Mouse (Mus musculus): ENCODE data around the gene Atxn7l2. TPM values are rescaled to one million over a fixed set of nuclear protein-coding genes. Genes with fewer than 3 reads are reported as not detected.

Gene Atxn7l2
- polyA plus RNA-seq, 1 experiment: 6.2 TPM

DNA sequence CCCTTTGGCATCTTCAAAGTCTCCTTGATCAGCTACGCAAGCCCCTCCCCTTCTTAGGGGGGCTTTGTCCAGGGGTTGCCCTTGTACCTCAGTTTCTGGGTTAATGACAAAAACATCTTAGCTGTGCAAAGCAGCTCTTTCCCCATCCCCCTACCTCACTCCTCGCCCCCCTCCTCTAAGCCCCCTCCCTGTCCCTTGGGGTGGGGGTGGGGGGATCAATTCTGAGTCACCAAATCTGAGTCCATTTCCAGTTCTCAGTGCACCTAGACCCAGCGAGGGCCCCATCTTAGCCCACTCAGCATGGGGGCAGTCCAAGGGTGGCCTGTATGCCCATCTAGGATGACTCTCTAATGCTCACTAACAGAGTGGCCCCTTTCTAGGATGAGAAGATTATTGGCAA is 1.7 kb downstream of the Atxn7l2 start:
- no peak for DNase-seq (ENCODE audit: low read depth, low spot score)

DNA sequence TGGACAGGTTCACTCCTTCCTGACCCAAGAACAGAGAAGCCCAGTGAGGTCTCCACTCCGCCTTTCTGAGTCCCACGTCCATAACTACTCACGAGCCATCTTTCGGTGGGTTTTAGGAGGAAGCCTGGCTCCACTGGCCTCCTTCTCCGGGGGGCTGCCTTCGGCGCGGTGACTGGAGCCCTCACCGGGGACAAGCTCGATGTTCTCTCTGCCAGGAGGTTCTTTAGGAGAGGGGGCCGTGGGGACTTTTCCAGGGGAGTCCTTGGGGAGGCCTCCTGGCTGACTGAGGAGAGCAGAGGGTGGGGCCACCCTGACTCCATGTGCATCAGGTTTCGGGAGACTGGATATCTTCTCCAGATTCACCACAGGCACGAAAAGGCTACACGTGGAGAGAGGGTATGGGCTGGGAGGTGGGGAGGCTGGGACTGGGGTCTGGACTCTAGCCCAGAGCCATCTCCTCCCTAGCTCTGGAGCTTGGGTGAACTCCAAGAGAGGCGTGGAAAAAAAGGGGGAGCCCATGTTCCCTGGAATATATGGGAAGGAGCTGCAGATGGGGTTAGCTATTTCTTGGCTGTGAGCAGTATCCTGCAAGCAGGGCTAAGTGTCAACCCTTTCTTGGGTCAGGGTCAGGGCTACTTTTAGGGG is 3.9 kb downstream of the Atxn7l2 start:
- DNase-seq (ENCODE audit: low read depth, low spot score): no peak
- 83% methylated on average over 15 of the region's 15 CpGs for WGBS

More for the DNA sequence above, 1.7 kb downstream of the Atxn7l2 start:
- WGBS: 89% methylated on average over 3 of the region's 3 CpGs

DNA sequence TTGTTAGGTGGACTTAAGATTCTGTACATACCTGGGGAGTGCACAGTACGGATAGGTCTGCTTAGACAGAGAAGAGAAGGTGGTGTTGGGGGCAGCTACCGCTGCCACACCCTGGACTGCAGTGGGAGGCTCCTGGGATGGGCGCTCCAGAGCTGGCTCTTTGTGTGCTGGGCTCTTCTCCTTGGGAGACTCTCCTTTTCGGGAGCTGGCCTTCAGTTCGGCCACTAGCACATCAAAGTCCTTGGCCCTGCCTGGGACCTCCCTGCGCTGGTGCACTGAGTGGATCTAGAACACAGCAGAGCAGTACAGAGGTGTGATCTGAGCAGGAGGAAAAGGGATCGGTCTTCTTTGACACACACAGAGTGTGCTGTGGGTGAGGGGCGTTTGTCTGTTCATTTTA is 5.1 kb downstream of the Atxn7l2 start:
- 86% methylated on average over 8 of the region's 8 CpGs for WGBS
- DNase-seq (ENCODE audit: low read depth, low spot score): no peak

DNA sequence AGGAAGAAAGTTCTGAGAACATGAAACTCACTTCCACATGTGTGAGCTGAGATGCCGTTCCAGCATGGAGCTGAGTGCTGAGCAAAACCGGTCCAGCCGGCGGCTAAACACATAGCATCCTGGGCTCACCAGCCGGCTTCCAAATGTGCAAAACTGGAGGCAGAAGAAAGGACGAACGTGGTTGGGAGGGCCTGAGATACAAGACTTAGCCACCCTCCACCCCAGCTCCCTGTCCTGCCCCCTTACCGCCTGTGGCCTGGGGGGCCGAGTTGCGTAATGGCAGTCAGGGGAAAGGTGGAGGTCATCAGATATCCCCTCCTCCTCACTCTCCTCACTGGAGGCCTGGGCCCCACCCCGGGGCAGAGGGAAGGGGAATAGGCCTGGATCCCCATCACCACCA is 6.3 kb downstream of the Atxn7l2 start:
- DNase-seq (ENCODE audit: low read depth, low spot score): no peak
- 86% methylated on average over 11 of the region's 11 CpGs for WGBS

DNA sequence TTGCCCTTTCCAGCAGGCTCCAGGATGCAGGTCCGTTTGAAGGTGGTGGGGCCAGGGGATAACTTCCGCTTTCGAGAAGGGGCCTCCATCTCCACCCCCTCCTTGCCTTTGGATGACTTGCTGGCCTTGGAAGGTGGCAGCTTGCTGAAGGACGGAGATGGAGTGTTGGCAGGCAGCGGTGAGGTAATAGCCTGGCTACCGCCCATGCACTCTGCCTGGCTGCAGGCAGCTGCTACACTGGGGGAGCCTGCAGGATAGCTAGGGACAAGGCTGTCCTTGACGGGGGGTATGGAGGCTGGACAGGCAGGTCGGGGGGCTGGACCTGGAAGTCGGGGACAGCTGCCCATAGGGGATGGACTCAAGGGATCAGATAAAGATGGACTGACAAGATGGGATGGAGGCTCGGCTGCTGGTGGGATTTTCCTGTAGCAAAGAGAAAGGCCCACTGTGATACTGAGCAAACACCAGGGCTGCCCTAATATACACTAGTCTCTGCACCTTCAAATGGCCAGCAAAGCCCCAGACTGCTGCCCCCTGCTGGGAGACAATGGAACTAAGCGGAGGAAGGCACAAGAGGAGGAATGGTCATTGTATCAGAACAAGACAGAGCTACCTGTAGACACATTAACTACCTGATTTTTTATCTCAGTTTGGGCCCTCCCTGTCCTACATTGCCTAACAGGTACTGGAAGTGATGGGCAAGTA is 7.0 kb downstream of the Atxn7l2 start:
- WGBS: 81% methylated on average over 11 of the region's 11 CpGs
- peak; percentile 65 for DNase-seq (ENCODE audit: low read depth, low spot score)

DNA sequence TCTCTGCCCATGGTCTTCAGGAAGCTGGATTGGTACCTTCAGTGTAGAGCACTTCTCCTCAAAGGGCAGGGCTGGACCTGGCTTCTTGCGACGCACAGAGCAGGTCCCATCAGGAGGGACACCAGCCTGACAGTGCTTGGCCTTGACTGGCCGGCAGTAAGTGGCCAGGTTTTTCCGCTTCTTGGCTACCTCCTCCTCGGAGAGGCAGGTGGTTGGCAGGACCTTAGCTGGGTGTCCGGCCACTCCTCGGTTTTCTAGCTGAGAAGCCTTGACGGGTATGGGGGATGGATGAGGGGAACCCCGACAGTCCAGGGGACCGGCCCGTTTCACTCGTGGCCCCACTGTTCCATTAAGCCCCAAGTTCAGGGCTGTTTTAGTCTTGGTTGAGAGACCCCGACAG is 7.5 kb downstream of the Atxn7l2 start:
- DNase-seq (ENCODE audit: low read depth, low spot score): no peak

DNA sequence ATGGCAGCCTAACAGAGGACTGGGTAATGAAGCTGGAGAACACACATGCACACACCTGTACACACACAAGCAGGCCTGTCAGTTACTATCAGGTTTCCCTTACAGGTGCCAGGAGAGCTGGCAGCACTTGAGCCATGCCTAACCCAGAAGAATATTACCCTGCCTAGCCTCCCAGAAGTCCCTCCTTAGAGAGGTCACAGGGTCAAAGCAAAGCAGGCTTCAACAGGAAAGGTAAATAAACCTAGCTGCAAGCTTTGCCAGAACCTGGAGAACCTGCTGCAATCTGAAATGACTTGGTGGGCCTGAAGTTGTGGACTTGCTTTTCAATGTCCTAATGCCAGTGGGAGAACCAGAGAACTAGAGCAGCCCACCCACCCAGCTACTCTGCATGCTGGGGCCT is 8.2 kb downstream of the Atxn7l2 start:
- DNase-seq (ENCODE audit: low read depth, low spot score): no peak

More for the DNA sequence above, 7.5 kb downstream of the Atxn7l2 start:
- WGBS: 93% methylated on average over 13 of the region's 13 CpGs

DNA sequence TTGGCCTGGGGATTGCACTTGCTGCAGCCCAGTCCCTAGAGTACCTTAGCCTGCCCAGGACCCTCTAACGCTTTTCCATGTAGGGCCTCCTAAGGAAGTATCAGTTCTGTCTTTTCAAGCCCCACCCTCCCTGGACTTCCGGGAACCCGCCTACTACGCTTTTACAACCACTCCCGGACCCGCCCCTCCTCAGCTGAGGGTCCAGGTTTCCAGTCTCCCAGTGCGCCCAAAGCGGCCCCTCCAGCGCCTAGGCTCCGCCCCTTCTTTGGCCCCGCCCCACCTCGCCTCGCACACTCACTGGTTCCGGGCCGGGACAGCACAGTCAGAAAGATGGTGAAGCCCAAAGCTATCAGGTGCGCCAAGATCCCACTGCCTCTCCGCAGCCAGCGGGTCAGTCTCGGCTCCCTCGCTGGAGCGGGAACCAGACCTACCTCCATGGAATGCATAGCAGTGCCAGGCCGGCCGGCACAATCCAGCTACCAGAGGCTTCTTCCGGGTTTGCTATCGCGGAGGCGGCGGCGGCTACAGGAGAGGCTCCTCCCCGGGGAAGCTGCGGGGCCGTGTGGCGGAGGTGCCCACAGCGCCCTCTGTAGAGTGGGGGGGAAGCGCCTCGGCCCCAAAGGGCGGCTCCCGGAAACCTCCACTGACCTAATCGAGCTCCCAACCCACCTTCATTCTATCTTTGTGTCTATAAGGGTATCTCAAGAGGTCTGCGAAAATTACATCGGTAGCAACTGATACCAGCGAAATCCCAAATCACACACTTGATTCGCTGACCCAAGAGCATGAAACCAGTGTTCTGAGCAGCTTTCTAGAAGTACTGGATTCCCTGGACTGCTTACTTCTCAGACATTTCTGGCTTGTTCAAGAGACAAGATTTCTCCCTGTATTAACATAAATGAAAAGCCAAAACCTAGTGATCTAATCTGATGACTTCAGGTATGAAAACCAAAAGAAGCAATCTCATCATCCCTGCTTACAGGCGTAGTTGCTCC is 10.1 kb downstream of the Atxn7l2 start, which contains the start of gene Cyb561d1:
Gene Cyb561d1, minus strand, starts transcription at position 884 of the 995 bp plus-strand sequence.
- peak; percentile 91 for DNase-seq (ENCODE audit: low read depth, low spot score)
- 3% methylated on average over 44 of the region's 44 CpGs for WGBS

DNA sequence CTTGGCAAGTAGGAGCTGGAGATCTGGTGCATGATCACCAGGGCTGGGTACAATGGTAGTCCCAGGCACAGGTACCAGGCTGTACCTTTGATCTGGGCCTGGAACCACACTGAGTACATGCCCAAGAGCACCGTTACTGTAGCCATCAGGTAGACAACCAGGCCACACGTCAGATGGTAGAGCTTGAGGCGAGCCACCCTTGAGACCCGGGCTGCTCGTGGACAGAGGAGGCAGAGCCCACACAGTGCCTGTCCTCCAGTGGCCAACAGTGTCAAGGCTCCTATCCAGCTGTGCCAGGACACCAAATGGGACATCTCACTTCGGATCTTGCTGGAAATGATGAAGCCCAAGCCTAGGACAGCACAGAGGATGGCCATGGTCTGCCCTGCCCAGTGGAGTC is 11.5 kb downstream of the Atxn7l2 start:
- no peak for DNase-seq (ENCODE audit: low read depth, low spot score)
- 92% methylated on average over 6 of the region's 6 CpGs for WGBS

DNA sequence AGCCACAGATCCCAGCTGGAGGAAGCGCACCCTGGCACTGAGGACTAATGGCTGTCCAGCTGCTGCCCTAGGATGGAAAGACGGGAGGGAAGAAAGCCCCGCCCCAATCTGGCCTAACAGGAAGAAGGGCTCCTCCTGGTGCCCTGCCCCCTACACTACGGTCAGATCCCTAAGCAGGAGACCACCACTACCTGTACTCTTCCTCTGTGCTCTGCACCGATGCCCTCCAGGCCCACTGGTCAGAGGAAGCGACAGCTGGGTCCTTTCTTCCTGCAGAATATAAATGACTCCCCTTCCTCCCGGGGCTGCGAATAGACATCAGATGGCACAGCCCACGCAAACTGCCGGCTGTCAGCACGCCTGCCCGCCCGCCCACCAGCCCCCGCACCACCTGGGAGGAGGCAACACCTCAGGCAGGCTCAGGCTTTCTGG is 13.7 kb downstream of the Atxn7l2 start:
- WGBS: 37% methylated on average over 14 of the region's 14 CpGs
- DNase-seq (ENCODE audit: low read depth, low spot score): no peak

DNA sequence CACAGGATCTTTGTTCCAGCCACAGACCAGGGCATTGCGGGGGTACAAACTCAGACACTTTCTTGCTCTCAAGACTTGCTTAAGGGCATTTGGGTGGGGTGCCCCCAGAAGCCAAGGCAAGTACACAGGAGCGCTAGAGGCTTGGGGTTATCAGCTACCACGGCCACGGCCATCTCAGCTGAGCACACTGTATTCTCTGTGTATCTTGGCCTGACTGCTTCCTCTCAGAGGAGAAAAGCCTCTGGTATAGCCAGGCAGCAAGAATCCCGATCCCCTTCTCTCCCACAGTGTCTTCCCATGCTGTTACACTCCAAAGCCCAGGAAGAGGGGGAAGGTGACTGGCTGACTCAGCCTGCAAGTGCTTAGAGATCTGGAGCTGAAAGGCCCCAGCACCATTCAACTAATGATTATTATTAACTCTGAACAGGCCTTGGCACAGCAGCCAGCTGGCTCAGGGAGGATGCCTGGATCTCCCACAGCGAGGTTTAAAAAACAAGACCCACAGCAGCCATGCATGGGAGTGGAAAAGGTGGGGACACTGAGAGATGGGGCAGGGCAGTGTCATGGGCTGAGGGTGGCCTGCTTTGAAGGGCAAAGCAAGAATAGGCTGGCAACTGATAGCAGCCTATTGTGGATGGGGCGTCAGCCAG is 14.7 kb downstream of the Atxn7l2 start:
- WGBS: 87% methylated on average over 7 of the region's 7 CpGs
- no peak for DNase-seq (ENCODE audit: low read depth, low spot score)

DNA sequence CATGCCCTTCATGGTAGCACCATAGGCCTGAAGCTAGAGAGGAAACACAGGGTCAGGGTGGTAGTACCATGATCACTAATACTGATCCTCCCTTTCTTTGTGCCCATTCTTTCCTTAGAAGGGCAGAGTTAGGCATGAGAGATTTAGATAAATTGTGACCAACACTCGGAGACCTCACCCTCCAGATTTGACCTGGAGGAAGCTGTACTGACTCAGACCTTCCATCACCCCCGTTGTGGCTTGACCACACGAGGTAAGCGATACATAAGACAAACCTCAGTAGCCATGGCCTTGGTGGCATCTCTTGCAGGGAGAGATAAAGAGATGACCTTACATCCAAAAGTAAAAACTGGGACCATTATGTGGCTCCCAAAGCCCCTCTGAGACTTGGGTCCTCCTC is 15.4 kb downstream of the Atxn7l2 start:
- no peak for DNase-seq (ENCODE audit: low read depth, low spot score)
- WGBS: 89% methylated on average over 4 of the region's 4 CpGs

DNA sequence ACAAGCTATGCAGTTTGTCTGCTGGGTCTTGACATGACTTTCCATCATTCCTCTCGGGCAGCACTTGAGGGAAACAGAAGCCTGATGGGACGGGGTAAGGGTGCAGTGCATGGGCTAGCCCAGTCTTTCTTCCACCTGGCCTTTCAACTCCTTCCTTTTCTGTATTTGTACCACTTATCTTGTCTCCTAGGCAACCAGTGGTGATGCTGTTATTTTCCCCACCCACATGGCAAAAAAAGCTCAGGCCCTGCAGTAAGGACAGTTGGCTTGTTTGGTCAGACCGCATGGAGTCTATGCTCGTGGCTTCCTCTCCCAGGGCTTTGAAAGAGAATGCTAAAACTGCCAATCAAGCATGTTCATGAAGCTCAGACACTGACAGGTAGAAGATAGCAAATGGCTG is 17.0 kb downstream of the Atxn7l2 start:
- no peak for DNase-seq (ENCODE audit: low read depth, low spot score)
- 70% methylated on average over 4 of the region's 4 CpGs for WGBS

DNA sequence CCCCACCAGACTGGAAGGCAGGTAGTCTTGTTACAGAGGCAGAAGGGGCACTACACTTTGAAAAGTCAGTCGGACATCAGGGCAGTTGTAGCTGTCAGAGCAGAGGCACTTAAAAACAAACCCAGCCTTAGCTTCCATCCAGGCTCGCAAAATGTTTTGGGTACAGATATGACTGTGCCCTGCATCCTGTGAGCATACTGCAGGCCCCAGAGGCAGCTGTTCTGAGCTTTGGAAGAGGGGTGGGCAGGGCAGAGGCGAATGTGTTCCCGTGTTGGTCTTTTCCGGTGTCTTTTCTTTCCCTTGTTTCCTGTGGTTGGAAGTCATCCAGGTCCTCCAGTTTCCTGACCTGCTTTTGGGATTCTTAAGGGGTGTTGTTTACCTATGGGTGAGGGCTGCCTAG is 20.8 kb downstream of the Atxn7l2 start:
- no peak for DNase-seq (ENCODE audit: low read depth, low spot score)
- 28% methylated on average over 5 of the region's 5 CpGs for WGBS

DNA sequence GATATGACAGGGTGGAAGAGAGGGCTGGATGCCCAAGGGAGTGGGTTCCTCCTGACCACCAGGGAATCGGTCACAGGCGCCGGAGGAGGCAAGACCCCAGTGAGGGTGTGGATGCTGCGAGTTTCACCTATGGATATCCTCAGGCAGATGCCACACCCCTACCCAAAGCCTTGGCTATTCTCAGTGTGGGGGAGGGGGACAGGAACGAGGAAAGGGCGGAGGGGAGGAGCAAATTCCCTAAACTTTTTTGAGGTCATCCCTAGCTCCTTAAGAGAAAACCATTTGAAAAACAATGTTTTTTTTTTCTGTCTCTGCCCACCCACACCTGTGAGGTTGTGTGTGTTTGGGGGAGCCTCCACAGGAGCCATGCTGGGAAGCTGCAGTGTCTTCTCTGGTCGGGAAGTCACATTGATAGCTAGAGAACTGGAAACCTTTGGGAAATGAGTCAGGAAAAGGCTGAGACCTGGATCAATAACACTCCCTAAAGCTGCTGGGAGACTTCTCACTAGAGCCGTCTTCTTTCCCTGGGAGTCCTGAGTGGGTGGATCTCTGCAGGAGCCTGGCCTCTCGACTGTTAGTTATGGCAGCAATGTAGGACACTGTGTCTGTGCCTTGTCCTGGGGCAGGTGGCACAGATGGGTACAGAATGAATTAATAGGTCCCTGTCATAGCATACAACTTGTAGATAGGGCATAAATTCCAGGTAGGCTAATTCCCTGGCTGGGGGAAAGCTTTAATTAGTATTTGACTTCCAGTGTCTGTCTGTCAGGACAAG is 21.8 kb downstream of the Atxn7l2 start:
- no peak for DNase-seq (ENCODE audit: low read depth, low spot score)
- 84% methylated on average over 9 of the region's 9 CpGs for WGBS

DNA sequence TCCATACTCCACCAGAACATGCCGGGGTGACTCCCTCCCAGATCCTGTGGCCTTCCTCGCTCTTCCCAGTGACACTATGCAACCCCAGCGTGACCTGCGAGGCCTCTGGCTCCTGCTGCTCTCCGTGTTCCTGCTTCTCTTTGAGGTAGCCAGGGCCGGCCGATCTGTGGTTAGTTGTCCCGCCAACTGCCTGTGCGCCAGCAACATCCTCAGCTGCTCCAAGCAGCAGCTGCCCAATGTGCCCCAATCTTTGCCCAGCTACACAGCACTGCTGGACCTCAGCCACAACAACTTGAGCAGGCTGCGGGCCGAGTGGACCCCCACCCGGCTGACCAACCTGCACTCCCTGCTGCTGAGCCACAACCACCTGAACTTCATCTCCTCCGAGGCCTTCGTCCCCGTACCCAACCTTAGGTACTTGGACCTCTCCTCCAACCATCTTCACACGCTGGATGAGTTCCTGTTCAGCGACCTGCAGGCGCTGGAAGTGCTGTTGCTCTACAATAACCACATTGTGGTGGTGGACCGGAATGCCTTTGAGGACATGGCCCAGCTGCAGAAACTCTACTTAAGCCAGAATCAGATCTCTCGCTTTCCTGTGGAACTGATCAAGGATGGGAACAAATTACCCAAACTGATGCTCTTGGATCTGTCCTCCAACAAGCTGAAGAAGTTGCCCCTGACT is 23.5 kb downstream of the Atxn7l2 start:
- WGBS: 76% methylated on average over 20 of the region's 20 CpGs
- DNase-seq (ENCODE audit: low read depth, low spot score): no peak

DNA sequence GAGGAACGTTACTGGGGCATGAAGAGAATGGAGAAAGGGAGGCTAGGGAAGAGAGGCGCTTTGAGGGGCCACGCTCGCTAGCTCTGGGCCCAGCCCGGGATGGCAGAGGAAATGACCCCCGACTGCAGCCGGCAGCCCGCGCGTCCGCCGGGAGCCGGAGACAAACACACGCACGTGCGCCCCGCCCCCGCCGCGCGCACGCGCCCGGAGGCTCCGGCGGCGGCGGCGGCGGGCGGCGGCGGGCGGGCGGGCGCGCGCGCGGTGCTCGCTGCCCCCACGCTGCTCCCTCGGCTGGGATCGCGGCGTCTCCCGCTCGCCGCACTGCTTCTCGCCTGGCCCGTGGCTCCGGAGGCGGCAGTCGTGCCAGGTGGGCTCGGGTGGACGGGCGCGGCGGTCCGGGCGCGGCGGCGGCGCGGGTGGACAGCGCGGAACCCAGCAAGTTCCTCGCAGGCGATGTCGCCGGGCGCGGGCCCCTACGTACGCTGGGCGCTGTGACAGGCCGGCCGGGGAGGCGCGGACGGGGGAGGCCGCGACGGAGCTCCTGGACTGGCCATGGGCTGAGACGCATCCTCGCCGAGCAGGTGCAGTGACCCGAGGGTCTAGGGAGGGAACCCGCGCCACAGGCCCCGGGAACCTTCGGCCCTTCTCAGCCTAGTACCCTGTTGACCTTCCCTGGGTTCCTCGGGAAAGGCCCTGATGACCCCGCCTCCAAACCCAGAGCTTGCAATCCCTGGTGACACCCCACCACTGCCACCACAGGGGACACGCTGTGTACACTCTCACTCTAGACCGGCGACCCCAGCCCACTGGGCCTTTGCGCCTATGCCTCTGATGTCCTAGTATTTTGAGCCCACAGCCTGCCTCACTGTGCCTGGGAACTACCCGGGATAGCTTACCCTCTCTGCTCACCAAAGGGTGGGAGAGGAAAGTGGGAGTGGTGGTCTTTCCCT is 24.4 kb downstream of the Atxn7l2 start, which contains the start of gene Amigo1:
Gene Amigo1, plus strand, starts transcription at position 238 of the 950 bp plus-strand sequence.
- 2% methylated on average over 87 of the region's 100 CpGs for WGBS
- no peak for DNase-seq (ENCODE audit: low read depth, low spot score)

All from large intestine, adult 2 months (tissue).